Mouse (Mus musculus) kidney, postnatal 14 days (tissue): ENCODE measurements around the gene Szt2.

Source experiments
- DNase-seq: peaks from one replicate; pipeline ENCODE4 v3.0.0; 2022; ENCODE audit warnings: mixed read lengths

Szt2 gene

DNA sequence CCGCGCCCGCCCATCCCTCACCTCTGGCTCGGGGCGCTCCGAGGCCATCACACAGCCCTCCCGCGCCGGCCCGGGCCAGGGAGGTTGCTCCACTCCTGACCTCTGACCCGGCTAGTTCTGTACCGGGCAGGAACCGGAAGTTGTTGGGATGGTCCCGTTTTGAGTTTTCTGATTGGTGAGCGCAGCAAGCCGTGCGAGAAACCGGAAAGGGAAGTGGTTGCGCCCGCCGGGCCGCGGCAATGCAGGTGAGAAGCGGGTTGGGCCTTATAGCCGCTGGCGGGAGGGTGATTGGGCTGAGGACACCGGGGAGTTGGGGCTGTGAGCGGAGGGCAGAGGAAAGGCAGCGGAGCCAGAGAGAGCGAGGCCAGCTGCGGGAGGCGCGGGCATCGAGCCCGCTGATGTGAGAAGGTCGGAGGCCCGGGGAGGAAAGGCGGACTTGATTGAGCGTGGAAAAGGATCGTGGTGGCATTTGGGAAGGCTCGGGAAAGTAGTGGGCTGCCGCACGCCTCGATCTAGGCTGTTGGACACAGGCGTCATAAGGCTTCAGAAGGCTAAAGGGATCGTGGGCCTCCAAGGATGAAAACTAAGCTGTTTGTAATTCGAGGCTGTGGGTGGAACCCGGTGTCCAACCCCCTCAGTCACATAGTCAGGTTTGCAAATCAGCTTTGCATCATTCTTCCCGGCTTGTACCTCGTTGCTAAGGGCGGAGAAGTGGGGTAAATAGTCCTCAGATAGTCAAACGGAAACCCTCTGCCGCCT, at the start of gene Szt2, which contains the start of gene Med8:
Gene Szt2 (minus strand): TSS at position 132 of the 759 bp plus-strand sequence.
Gene Med8 (plus strand): TSS at position 196 of the 759 bp plus-strand sequence.
- DNase-seq: peak; percentile 95

- DNase-seq: no peak
These were observed 48.4 kb upstream of the Szt2 start, which contains the start of gene Mpl for GRCm38 (mm10) chr4:118457345-118457975. TSS of gene Mpl (minus strand) at chr4:118457513.

- no peak for DNase-seq
These were observed 37.5 kb upstream of the Szt2 start for GRCm38 (mm10) chr4:118446415-118447153.

- DNase-seq: peak; percentile 73
These were observed 36.8 kb upstream of the Szt2 start for GRCm38 (mm10) chr4:118445781-118446414.

GRCm38 (mm10) chr4:118445088-118445487, 36.0 kb upstream of the Szt2 start:
- DNase-seq: no peak

DNA sequence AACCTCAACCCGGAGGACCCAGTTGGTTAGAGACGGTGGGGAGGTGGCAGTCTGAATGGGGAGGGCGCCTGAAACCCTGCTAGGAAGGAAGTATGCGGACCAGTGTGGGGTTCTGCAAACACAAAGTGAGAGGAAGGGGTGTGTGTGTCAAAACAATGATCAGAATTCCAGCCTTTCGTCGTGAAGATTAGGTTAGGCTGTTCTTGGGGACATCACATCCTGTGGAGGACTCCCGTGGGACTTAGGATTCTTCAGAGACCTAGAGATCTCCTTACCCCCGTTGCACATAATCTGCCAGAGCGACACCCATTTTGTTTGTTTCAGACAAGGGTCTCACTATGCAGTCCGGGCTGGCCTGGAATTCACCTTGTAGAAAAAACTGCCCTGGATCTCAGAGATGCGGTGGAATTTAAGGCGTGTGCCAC, 28.8 kb upstream of the Szt2 start:
- DNase-seq: peak; percentile 31

- peak; percentile 95 for DNase-seq
These were observed 27.9 kb upstream of the Szt2 start, which contains the start of gene Cdc20 for GRCm38 (mm10) chr4:118436820-118437603. TSS of gene Cdc20 (minus strand) at chr4:118437352.

DNA sequence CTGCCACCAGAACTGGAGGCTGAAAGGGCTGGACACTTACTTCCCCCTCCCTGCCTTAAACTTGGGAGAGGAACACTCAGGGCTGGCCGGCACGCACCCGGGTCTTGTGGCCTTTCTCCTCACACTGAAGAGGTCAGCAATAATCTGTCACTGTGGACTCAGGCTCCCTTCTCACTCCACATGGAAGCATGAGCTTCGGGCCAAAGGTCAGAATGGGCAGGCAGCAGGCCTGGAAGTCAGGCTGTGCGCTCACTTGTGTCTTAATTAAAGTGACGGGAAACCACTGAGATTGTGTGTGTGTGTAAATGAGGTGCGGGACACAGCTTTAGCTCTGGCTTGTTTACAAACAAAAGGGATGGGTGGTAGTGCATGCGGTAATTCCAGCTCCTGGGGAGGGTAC, 23.3 kb upstream of the Szt2 start:
- DNase-seq: peak; percentile 67

- DNase-seq: peak; percentile 56
These were observed 20.3 kb upstream of the Szt2 start for GRCm38 (mm10) chr4:118429215-118429895.

DNA sequence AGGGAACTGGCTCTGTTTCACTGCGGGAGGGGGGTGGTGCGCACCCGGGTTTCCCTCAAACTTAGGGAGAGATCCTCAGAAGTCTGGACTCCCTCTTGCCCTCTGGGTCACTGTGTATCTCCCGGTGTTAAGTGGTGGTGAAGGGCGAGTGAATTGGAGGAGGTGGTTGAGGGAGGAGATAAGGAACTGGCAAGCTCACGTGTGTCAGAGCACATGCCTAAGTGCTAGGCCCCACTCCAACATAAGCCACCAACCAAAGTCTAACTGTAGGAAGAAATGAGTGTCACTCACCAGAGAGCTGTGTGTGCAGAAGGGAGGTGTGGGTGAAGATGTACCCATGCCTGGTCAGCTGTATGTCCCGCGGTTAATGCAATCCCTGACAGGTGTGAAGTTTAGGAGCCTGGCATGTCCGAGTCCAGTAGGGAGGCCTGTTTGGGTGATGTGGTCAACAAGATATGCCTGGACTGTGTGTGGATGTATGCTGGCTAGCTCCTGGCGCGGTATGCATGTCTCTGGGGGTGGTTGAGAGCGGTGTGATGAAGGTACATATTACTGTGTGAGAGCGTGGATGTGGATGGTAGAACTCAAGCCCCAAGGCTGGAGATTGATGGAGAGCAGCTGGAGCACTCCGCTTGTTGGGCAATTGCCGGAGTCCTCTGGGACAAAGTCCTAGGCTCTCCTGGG, 19.6 kb upstream of the Szt2 start:
- peak; percentile 36 for DNase-seq

- DNase-seq: peak; percentile 96
These were observed 18.8 kb upstream of the Szt2 start, which contains the start of gene Elovl1 for GRCm38 (mm10) chr4:118427768-118428451. TSS of gene Elovl1 (plus strand) at chr4:118428093.

GRCm38 (mm10) chr4:118427415-118427767, 18.3 kb upstream of the Szt2 start:
- DNase-seq: no peak

GRCm38 (mm10) chr4:118425374-118425773, 16.3 kb upstream of the Szt2 start:
- DNase-seq: no peak

- no peak for DNase-seq
These were observed 15.6 kb upstream of the Szt2 start for GRCm38 (mm10) chr4:118424541-118425160.

DNA sequence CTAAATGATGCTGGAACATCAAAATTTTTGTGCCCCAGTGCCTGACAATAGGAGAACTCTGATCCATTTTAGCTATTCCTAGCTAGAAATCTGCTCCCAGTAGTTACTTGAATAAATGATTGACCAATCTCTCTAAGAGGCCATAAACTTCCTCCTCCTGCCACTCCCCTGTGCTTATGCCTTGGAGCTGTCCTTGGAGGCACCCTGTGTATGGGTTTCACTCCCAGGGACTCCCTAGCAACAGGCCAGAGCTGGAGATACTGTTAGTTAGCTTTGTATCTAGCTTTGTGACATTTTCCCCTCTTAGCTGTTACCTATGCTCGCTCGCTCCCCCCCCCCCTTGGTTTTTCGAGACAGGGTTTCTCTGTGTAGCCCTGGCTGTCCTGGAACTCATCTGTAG, 12.3 kb upstream of the Szt2 start:
- DNase-seq: no peak

DNA sequence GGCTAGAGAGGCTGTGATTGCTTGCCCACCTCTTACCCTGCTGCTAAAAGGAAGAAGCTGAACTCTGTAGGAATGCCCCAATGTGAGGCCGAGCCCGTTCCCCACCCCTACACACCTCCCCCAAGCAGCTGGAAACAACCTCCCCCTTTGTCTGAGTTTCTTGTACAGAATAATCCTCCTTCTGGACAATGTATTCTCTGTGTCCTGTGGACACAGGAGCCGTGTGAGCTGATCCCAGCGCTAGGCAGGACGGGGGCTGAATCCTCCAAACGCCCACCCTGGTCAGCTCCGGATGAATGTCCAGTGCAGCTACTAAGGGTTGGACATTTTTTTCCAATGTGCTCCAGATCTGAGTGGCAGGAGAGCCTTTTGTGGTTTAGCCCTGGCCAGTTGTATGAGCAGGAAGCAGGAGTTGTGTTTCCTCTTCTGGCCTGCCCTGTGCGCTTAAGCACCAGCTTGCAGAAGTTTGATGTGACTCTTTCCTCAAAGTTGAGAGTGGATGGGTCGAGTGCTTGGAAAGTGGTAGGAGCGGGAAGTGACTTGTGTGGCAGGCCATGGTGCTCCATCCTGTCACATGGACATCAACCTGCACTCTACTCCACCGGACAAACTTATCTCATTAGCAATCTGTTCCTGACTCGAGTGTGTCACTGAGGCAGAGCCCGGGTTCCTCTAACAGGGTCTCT, 8.2 kb upstream of the Szt2 start:
- no peak for DNase-seq

DNA sequence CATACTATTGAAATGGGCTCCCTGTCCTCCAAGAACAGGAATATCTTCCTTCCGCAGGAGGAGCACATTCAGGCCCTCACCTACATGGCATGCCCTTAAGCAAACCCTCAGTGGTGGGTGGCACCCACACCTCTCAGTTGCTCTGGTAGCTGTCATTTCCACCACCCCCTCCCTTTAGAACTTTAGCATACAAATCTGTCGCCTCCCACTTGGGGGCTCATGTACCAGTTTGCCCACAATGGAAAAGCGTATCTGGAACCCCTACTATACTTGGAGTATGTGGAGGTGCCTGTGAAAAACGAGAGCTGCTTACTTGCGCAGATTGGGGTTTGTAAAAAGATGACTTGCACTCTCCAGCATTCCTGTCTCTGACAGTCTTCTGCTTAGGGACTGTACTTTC, 7.3 kb upstream of the Szt2 start:
- no peak for DNase-seq

GRCm38 (mm10) chr4:118415779-118416178, 6.7 kb upstream of the Szt2 start:
- no peak for DNase-seq

DNA sequence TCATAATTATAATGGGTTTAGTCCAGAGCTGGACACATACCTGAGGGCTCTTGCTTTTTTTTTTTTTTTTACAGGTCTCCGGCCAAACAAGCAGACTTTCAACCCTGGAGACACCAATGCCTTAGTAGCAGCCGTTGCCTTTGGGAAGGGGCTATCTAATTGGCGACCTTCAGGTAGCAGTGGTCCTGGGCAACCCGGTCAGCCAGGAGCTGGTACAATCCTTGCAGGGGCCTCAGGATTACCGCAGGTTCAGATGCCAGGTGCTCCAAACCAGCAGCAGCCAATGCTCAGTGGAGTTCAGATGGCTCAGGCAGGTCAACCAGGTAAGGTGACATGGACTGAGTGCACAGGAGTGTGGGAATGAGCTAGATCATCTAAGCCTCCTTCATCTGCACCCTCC, 4.5 kb upstream of the Szt2 start:
- DNase-seq: no peak
